Mouse (Mus musculus) liver, adult 2 months (tissue): ENCODE data around the gene Clip3.

Source experiments
- CTCF ChIP-seq: fragments of 200-500 bp; IDR thresholded peaks from 2 replicates; pipeline ENCODE4 v1.5.1; 2011; ENCODE audit warnings: low read depth, low read length, control low read depth
- POLR2A ChIP-seq: fragments of 200-500 bp; IDR thresholded peaks from 2 replicates; pipeline ENCODE4 v1.6.1; 2011; ENCODE audit warnings: low read length, control low read depth; ENCODE audit not compliant: insufficient read depth; ENCODE audit errors: extremely low read depth

DNA sequence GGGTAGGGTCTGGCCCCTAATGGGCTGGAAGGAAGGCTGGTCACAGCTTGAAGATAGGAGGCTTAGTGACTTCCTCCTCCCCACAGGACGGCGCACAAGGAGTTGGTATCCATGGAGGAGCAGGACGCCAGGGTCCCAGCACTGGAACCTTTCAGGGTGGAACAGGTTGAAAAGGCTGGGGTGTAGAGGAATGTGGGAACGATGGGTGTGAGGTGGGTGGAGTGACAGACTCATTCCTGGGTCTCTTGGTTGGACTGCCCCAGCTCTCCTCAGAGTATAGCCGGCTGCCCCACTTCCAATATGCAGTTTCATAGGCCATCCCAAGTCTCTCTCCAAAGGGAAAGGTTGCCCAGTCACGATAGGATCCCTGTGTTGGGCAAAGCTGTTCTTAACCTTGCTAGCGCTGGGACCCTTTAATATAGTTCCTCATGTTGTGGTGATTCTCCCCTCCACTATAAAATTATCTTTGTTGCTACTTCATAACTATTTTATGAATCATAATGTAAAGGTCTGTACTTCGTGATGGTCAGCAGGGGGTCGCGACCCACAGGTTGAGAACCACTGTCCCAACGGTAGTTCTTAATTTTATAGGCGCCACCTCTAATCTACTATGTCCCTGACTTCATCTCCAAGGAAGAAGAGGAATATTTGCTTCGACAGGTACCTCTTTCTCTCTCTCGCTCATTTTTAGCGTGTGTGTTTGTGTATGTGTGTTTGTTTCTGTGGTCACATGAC, 18.0 kb downstream of the Clip3 start:
- TF ChIP-seq POLR2A (no peak), CTCF (no peak)
